Mouse (Mus musculus): ENCODE data around the gene Cbx7. TPM values are rescaled to one million over a fixed set of nuclear protein-coding genes. Genes with fewer than 3 reads are reported as not detected.

Gene Cbx7
- polyA plus RNA-seq, 1 experiment from 2014 or later: 8.9 TPM

- DNase-seq (ENCODE audit: low read depth, low spot score): no peak
- no peaks in the 10 kb centered on the region for H3K27me3 ChIP-seq
- ChIA-PET CTCF (interaction anchor here (0.8 kb wide), 1 partner anchor 8 kb away, joined by 3 read pairs; no protein-coding TSS in a partner anchor), POLR2A (interaction anchor here (0.6 to 1.3 kb wide), 3 partner anchors 12 to 1339 kb away, joined by 3 to 5 read pairs (median 3); partner anchors contain the start of gene Pdgfb)
- no peak for TF ChIP-seq CTCF (IDR thresholded peaks at IDR 0.05)
- ATAC-seq: no peak
- in situ Hi-C loops (cut with MboI; ENCODE audit: low pct_unique_long_range_greater_than_20kb): no loop called here
Observed at GRCm38 (mm10) chr15:80003581-80003980, 32.7 kb upstream of the Cbx7 start.

DNA sequence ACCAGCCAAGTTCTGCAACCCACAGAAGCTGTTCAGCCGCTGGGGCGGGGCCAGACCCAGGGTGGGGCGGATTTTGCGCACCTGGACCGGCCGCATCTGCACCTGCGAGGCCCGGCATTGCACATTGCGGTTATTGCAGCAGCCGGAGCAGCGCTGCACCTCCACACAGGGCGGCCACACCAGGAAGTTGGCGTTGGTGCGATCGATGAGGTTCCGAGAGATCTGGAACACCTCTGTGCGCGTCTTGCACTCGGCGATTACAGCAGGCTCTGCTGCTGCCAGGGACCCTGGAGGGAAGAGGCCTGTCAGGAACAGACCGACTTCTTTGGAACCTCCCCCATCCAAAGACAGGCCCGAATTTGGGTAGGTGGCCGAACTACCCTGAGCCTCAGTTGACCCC lies 30.7 kb upstream of the Cbx7 start:
- in situ Hi-C loops (cut with MboI; ENCODE audit: low pct_unique_long_range_greater_than_20kb): no loop called here
- ChIA-PET CTCF (interaction anchor here (1.7 kb wide), 1 partner anchor 50 kb away, joined by 3 read pairs; no protein-coding TSS in a partner anchor), POLR2A (interaction anchor here (0.7 kb wide), 1 partner anchor 50 kb away, joined by 5 read pairs; no protein-coding TSS in a partner anchor)
- H3K27me3 ChIP-seq: no peaks in the 10 kb centered on the region
- no peak for TF ChIP-seq CTCF (IDR thresholded peaks at IDR 0.05)
- no peak for ATAC-seq
- DNase-seq (ENCODE audit: low read depth, low spot score): no peak

GRCm38 (mm10) chr15:80000694-80001093 lies 29.8 kb upstream of the Cbx7 start:
- no peak for TF ChIP-seq CTCF (IDR thresholded peaks at IDR 0.05)
- no peaks in the 10 kb centered on the region for H3K27me3 ChIP-seq
- in situ Hi-C loops (cut with MboI; ENCODE audit: low pct_unique_long_range_greater_than_20kb): no loop called here
- DNase-seq (ENCODE audit: low read depth, low spot score): no peak
- ChIA-PET CTCF (interaction anchor here (1.0 to 1.7 kb wide), 2 partner anchors 41 to 49 kb away, joined by 3 read pairs; no protein-coding TSS in a partner anchor), POLR2A (interaction anchor here (1.9 kb wide), 1 partner anchor 49 kb away, joined by 5 read pairs; no protein-coding TSS in a partner anchor)
- no peak for ATAC-seq

- TF ChIP-seq CTCF (IDR thresholded peaks at IDR 0.05): no peak
- in situ Hi-C loops (cut with MboI; ENCODE audit: low pct_unique_long_range_greater_than_20kb): no loop called here
- no peak for ATAC-seq
Observed at GRCm38 (mm10) chr15:79997988-79998387, 27.1 kb upstream of the Cbx7 start.

DNA sequence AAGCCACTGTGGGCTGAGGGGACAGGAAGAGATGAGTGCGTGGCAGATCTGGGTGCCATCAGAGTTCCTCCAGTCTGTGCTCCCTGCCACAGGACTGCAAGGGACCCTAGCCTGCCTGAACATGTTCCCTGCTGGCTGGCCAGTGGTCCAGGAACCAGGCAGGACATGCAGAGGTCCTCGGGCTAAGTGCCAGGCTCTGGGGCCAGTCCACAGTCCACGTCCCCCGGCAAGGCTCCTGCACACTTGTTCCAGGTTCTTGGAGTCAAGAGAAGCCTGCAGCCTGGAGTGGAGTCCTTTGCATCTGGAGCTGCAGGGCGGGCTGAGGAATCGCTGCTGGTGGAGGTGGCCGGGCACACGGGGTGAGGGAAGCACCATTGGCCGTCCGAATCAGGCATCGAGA lies 25.9 kb upstream of the Cbx7 start:
- in situ Hi-C loops (cut with MboI; ENCODE audit: low pct_unique_long_range_greater_than_20kb): no loop called here
- DNase-seq (ENCODE audit: low read depth, low spot score): no peak
- ChIA-PET CTCF (no interaction called here), POLR2A (interaction anchor here (1.0 kb wide), 1 partner anchor 18 kb away, joined by 3 read pairs; the partner anchor contains the start of gene Pdgfb)
- ATAC-seq: no peak
- no peaks in the 10 kb centered on the region for H3K27me3 ChIP-seq
- no peak for TF ChIP-seq CTCF (IDR thresholded peaks at IDR 0.05)

More at GRCm38 (mm10) chr15:79997988-79998387, 27.1 kb upstream of the Cbx7 start:
- POLR2A ChIA-PET: interaction anchor here (1.0 kb wide), 1 partner anchor 17 kb away, joined by 3 read pairs; the partner anchor contains the start of gene Pdgfb
- H3K27me3 ChIP-seq: no peaks in the 10 kb centered on the region
- DNase-seq (ENCODE audit: low read depth, low spot score): no peak
- CTCF ChIA-PET: no interaction called here

- POLR2A ChIA-PET: interaction anchor here (0.6 to 1.0 kb wide), 2 partner anchors 14 to 68 kb away, joined by 3 to 4 read pairs; no protein-coding TSS in a partner anchor
- CTCF ChIA-PET: interaction anchor here (1.9 kb wide), 1 partner anchor 9 kb away, joined by 5 read pairs; no protein-coding TSS in a partner anchor
- no peak for ATAC-seq
- in situ Hi-C loops (cut with MboI; ENCODE audit: low pct_unique_long_range_greater_than_20kb): no loop called here
- H3K27me3 ChIP-seq: no peaks in the 10 kb centered on the region
- no peak for TF ChIP-seq CTCF (IDR thresholded peaks at IDR 0.05)
- no peak for DNase-seq (ENCODE audit: low read depth, low spot score)
Observed at GRCm38 (mm10) chr15:79995552-79995951, 24.6 kb upstream of the Cbx7 start.

GRCm38 (mm10) chr15:79994566-79994965 lies 23.6 kb upstream of the Cbx7 start:
- in situ Hi-C loops (cut with MboI; ENCODE audit: low pct_unique_long_range_greater_than_20kb): loop anchor here (5.0 kb wide), 1 partner anchor 42 kb away; no protein-coding TSS in a partner anchor
- no peak for TF ChIP-seq CTCF (IDR thresholded peaks at IDR 0.05)
- no peak for DNase-seq (ENCODE audit: low read depth, low spot score)
- H3K27me3 ChIP-seq: no peaks in the 10 kb centered on the region
- ChIA-PET CTCF (interaction anchor here (1.9 kb wide), 1 partner anchor 10 kb away, joined by 5 read pairs; no protein-coding TSS in a partner anchor), POLR2A (interaction anchor here (1.0 to 1.2 kb wide), 2 partner anchors 15 to 17 kb away, joined by 3 read pairs; no protein-coding TSS in a partner anchor)
- no peak for ATAC-seq

DNA sequence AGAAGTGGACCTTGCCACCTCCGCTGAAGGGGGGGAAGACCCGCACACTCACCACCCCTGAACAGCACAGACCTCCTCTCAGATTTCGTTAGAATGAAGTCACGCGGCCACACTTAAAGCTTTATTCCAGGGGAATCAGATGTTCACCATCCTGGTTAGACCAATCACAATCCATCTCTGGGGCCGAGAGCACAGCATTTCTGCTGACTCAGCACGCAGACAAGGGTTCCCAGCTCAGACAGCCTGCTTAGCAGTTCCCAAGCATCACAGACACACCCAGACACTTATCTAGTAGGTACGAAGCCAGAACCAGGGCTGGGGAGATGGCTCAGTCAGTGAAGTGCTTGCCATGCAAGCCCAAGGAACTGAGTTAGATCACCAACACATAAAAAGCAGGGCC lies 15.3 kb upstream of the Cbx7 start:
- ATAC-seq (no peak), DNase-seq (ENCODE audit: low read depth, low spot score) (no peak)
- in situ Hi-C loops (cut with MboI; ENCODE audit: low pct_unique_long_range_greater_than_20kb): no loop called here
- POLR2A ChIA-PET: no interaction called here
- CTCF ChIA-PET: interaction anchor here (1.5 kb wide), 1 partner anchor 18 kb away, joined by 4 read pairs; no protein-coding TSS in a partner anchor
- H3K27me3 ChIP-seq: no peaks in the 10 kb centered on the region
- no peak for TF ChIP-seq CTCF (IDR thresholded peaks at IDR 0.05)

- no peak for TF ChIP-seq CTCF (IDR thresholded peaks at IDR 0.05)
- no peak for ATAC-seq
- ChIA-PET CTCF (interaction anchor here (1.5 kb wide), 1 partner anchor 18 kb away, joined by 4 read pairs; no protein-coding TSS in a partner anchor), POLR2A (no interaction called here)
- no peaks in the 10 kb centered on the region for H3K27me3 ChIP-seq
- in situ Hi-C loops (cut with MboI; ENCODE audit: low pct_unique_long_range_greater_than_20kb): no loop called here
- no peak for DNase-seq (ENCODE audit: low read depth, low spot score)
Observed at GRCm38 (mm10) chr15:79985471-79985870, 14.6 kb upstream of the Cbx7 start.

- ATAC-seq (no peak), DNase-seq (ENCODE audit: low read depth, low spot score) (no peak)
- no peaks in the 10 kb centered on the region for H3K27me3 ChIP-seq
- ChIA-PET CTCF (no interaction called here), POLR2A (no interaction called here)
- TF ChIP-seq CTCF (IDR thresholded peaks at IDR 0.05): no peak
- in situ Hi-C loops (cut with MboI; ENCODE audit: low pct_unique_long_range_greater_than_20kb): no loop called here
Observed at GRCm38 (mm10) chr15:79984152-79984551, 13.2 kb upstream of the Cbx7 start.

DNA sequence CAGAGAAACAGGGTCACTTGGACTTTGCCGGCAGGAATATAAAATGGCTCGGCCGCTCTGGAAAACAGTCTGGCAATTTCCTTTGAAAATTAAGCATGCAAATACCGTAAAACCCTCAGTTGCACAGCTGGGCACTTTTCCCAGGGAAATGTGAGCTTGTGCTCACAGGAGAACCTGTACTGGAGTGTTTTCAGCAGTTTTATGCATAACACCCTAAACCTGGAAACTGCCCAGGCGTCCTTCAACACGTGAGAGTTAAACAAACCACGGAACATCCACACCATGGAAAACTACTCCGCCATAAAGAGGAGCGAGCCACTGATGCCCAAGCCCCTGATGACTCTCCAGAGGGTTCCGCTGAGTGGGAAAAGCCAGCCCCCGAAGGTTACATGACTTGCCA lies 9.8 kb upstream of the Cbx7 start:
- DNase-seq (ENCODE audit: low read depth, low spot score) (no peak), ATAC-seq (no peak)
- POLR2A ChIA-PET: no interaction called here
- CTCF ChIA-PET: no interaction called here
- in situ Hi-C loops (cut with MboI; ENCODE audit: low pct_unique_long_range_greater_than_20kb): no loop called here
- TF ChIP-seq CTCF (IDR thresholded peaks at IDR 0.05): no peak
- H3K27me3 ChIP-seq: no peaks in the 10 kb centered on the region

Measured in Patski (cell line).